Mouse (Mus musculus): ENCODE data around the gene Cyp3a41b. TPM values are rescaled to one million over a fixed set of nuclear protein-coding genes. Genes with fewer than 3 reads are reported as not detected.
"Not testable (repeated sequence)": the region's sequence is repeated elsewhere in the genome, so short reads cannot be mapped to it uniquely, and the experiment has no call there.

The Cyp3a41b gene
- polyA plus RNA-seq (2012; rRNA removed), result not detected in 2 replicates

GRCm38 (mm10) chr5:145584630-145585029, at the start of gene Cyp3a41b:
TSS of gene Cyp3a41b (minus strand) at chr5:145584730.
- H3K4me3 ChIP-seq (ENCODE audit: insufficient read depth, low read length); H3K4me1 ChIP-seq (ENCODE audit: control insufficient read depth, insufficient read depth, low read length); H3K27ac ChIP-seq (ENCODE audit: insufficient read depth, low read length): not testable (repeated sequence)

GRCm38 (mm10) chr5:145632286-145632685, 47.8 kb upstream of the Cyp3a41b start:
- not testable (repeated sequence) for H3K27ac ChIP-seq (ENCODE audit: insufficient read depth, low read length); H3K4me1 ChIP-seq (ENCODE audit: control insufficient read depth, insufficient read depth, low read length); H3K4me3 ChIP-seq (ENCODE audit: insufficient read depth, low read length)

DNA sequence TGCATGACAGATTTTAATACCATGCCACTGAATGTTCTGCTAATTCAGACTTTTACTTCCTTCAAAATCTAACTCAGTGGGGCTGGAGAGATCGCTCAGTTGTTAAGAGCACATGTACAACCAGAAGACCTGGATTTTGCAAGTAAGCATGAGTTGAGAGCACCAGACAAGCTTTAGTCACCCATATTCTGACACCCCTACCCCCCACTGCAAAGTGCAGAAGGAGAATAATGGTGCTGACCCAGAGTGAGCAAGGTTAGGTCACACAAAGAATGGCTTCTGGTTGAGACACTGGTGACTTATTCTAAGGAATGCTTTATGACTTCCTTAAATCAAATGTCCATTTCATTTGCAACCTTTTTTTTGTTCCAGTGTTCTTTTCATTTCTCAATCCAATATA, 20.4 kb upstream of the Cyp3a41b start:
- not testable (repeated sequence) for H3K4me3 ChIP-seq (ENCODE audit: insufficient read depth, low read length); H3K27ac ChIP-seq (ENCODE audit: insufficient read depth, low read length); H3K4me1 ChIP-seq (ENCODE audit: control insufficient read depth, insufficient read depth, low read length)

GRCm38 (mm10) chr5:145597851-145598250, 13.3 kb upstream of the Cyp3a41b start:
- not testable (repeated sequence) for H3K27ac ChIP-seq (ENCODE audit: insufficient read depth, low read length); H3K4me3 ChIP-seq (ENCODE audit: insufficient read depth, low read length); H3K4me1 ChIP-seq (ENCODE audit: control insufficient read depth, insufficient read depth, low read length)

- not testable (repeated sequence) for H3K27ac ChIP-seq (ENCODE audit: insufficient read depth, low read length); H3K4me1 ChIP-seq (ENCODE audit: control insufficient read depth, insufficient read depth, low read length); H3K4me3 ChIP-seq (ENCODE audit: insufficient read depth, low read length)
Measured at GRCm38 (mm10) chr5:145577321-145577720, 7.2 kb downstream of the Cyp3a41b start.

DNA sequence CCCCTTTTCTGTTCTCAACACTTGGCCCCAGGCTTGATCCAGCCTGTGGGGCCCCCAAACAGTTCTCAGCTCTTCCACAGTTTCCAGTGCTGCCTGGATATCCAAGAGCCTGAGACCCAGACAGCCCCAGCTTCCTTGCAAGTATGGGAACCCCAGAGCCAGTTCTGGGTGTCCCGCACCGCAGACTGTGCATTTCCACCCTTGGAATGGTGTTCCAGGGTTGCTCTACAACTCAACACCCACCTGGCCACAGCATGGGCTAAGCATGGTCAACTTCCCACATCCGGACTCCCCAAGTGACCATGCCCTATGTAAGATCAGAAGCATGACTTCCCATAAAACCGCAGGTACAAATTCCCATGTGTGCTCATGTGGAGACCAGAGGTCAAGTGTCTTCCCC, 8.9 kb downstream of the Cyp3a41b start:
- not testable (repeated sequence) for H3K4me3 ChIP-seq (ENCODE audit: insufficient read depth, low read length); H3K27ac ChIP-seq (ENCODE audit: insufficient read depth, low read length); H3K4me1 ChIP-seq (ENCODE audit: control insufficient read depth, insufficient read depth, low read length)

GRCm38 (mm10) chr5:145571922-145572321, 12.6 kb downstream of the Cyp3a41b start:
- H3K4me1 ChIP-seq (ENCODE audit: control insufficient read depth, insufficient read depth, low read length); H3K4me3 ChIP-seq (ENCODE audit: insufficient read depth, low read length); H3K27ac ChIP-seq (ENCODE audit: insufficient read depth, low read length): not testable (repeated sequence)

Other genes with a start within 250 kb of the Cyp3a41b start
- gene Cyp3a57, start 239.5 kb downstream of the Cyp3a41b start, polyA plus RNA-seq (2012; rRNA removed), result 0.04 and 0.06 TPM in 2 replicates
- not detected in 2 replicates for gene Cyp3a16, start 115.0 kb downstream of the Cyp3a41b start, polyA plus RNA-seq (2012; rRNA removed)
- gene Cyp3a41a, start 135.4 kb upstream of the Cyp3a41b start, polyA plus RNA-seq (2012; rRNA removed), result not detected in 2 replicates
- not detected in 2 replicates for gene Cyp3a44, start 221.1 kb upstream of the Cyp3a41b start, polyA plus RNA-seq (2012; rRNA removed)